Mouse (Mus musculus) cerebellum, adult 2 months (tissue): ENCODE data around the gene Pqlc2. TPM values are rescaled to one million over a fixed set of nuclear protein-coding genes. Genes with fewer than 3 reads are reported as not detected.

Source experiments
- DNase-seq, 2 experiments: peaks; one replicate each; pipeline ENCODE4 v3.0.0; 2021
- H3K27ac ChIP-seq: fragments of 200-500 bp; 2 replicates; pipeline ENCODE4 v1.5.1; 2012; ENCODE audit warnings: low read length, control low read depth, inconsistent platforms; ENCODE audit not compliant: insufficient read depth
- H3K27me3 ChIP-seq: fragments of 200-500 bp; 2 replicates; pipeline ENCODE4 v1.6.1; 2012; ENCODE audit warnings: inconsistent platforms, mild to moderate bottlenecking, low read length, moderate library complexity; ENCODE audit not compliant: control insufficient read depth, insufficient read depth
- H3K4me1 ChIP-seq: fragments of 200-500 bp; 2 replicates; pipeline ENCODE4 v1.6.1; 2011; ENCODE audit warnings: low read length; ENCODE audit not compliant: control insufficient read depth, insufficient read depth
- H3K4me3 ChIP-seq: fragments of 200-500 bp; replicated peaks from 2 replicates; pipeline ENCODE3; 2011; ENCODE audit warnings: mild to moderate bottlenecking, low read depth, low read length, control low read depth; ENCODE audit not compliant: insufficient read depth
- CTCF ChIP-seq: fragments of 200-500 bp; IDR thresholded peaks from 2 replicates; pipeline ENCODE4 v1.5.1; 2011; ENCODE audit warnings: low read depth, mild to moderate bottlenecking, control low read depth, low read length, moderate library complexity, borderline replicate concordance; ENCODE audit not compliant: insufficient read depth
- POLR2A ChIP-seq: fragments of 200-500 bp; IDR thresholded peaks from 2 replicates; pipeline ENCODE4 v1.6.1; 2011; ENCODE audit warnings: low read length, control low read depth, borderline replicate concordance; ENCODE audit not compliant: insufficient read depth
- WGBS: fragments of 180-500 bp; shearing (Covaris S2); methylation state at CpG from one replicate; pipeline ENCODE4 v1.1.7; 2018; 5-methylcytosine and 5-hydroxymethylcytosine counted together
- polyA plus RNA-seq: library from polyadenylated mRNA; depleted of rRNA; stranded (reverse); fragments of >200 nt; gene quantifications from 2 replicates; pipeline ENCODE4 v1.2.3, GENCODE M21; 2012; rRNA removed

Gene Pqlc2
- polyA plus RNA-seq: 42.3 and 44.4 TPM in 2 replicates

GRCm38 (mm10) chr4:139310171-139310898 lies at the start of gene Pqlc2, which contains the start of gene Akr7a5:
Pqlc2 (minus strand) TSS chr4:139310708.
Akr7a5 (plus strand) TSS chr4:139310744.
- H3K4me1 ChIP-seq: peaks cover 38% of the 10 kb centered on the region
- TF ChIP-seq POLR2A: peak; percentile 99
- TF ChIP-seq CTCF: no peak
- H3K27ac ChIP-seq: peak within 1 kb of the TSS; percentile 60; the same call in 1 of the 2 replicates
- under 1% methylated on average over 63 of the region's 63 CpGs for WGBS
- peak; percentile 97 to 100 for DNase-seq
- H3K27me3 ChIP-seq: no peaks in the 10 kb centered on the region
- H3K4me3 ChIP-seq: peak within 1 kb of the TSS; percentile 68

GRCm38 (mm10) chr4:139357211-139357610 lies 46.7 kb upstream of the Pqlc2 start:
- WGBS: 91% methylated on average over 3 of the region's 3 CpGs

GRCm38 (mm10) chr4:139352832-139353231 lies 42.3 kb upstream of the Pqlc2 start:
- WGBS: 0% methylated on average over 7 of the region's 7 CpGs
- TF ChIP-seq CTCF (no peak), POLR2A (no peak)
- no peaks in the 10 kb centered on the region for H3K27me3 ChIP-seq
- H3K27ac ChIP-seq: peak overlapping the region; percentile 95; the same call in 1 of the 2 replicates
- peak overlapping the region; percentile 99 for H3K4me3 ChIP-seq
- DNase-seq: no peak
- peaks cover 3% of the 10 kb centered on the region; the same call in 1 of the 2 replicates for H3K4me1 ChIP-seq

More at GRCm38 (mm10) chr4:139357211-139357610, 46.7 kb upstream of the Pqlc2 start:
- H3K27ac ChIP-seq: no peak overlapping the region
- DNase-seq: no peak
- no peak overlapping the region for H3K4me3 ChIP-seq
- no peaks in the 10 kb centered on the region for H3K4me1 ChIP-seq
- H3K27me3 ChIP-seq: no peaks in the 10 kb centered on the region
- TF ChIP-seq CTCF (no peak), POLR2A (no peak)

- peak; percentile 62; the same call in 1 of the 2 replicates for TF ChIP-seq POLR2A
- TF ChIP-seq CTCF: no peak
- WGBS: 1% methylated on average over 64 of the region's 64 CpGs
- DNase-seq: peak; percentile 85 to 90
- Histone ChIP-seq H3K4me1 (peaks cover 3% of the 10 kb centered on the region; the same call in 1 of the 2 replicates), H3K27ac (peak within 1 kb of the TSS; percentile 95), H3K27me3 (no peaks in the 10 kb centered on the region), H3K4me3 (peak within 1 kb of the TSS; percentile 99)
Measured at GRCm38 (mm10) chr4:139351931-139352711, 41.6 kb upstream of the Pqlc2 start, which contains the start of the genes Mrto4, Emc1 and Ubr4. Mrto4 (minus strand) TSS chr4:139352576. Emc1 (plus strand) TSS chr4:139352587. Ubr4 (plus strand) TSS chr4:139352609.

GRCm38 (mm10) chr4:139345416-139346019 lies 35.0 kb upstream of the Pqlc2 start:
- Histone ChIP-seq H3K4me3 (no peak overlapping the region), H3K27me3 (no peaks in the 10 kb centered on the region), H3K27ac (no peak overlapping the region), H3K4me1 (no peaks in the 10 kb centered on the region)
- DNase-seq: no peak
- TF ChIP-seq POLR2A (no peak), CTCF (no peak)
- 70% methylated on average over 23 of the region's 23 CpGs for WGBS

- DNase-seq: peak; percentile 29
- WGBS: 25% methylated on average over 5 of the region's 5 CpGs
- TF ChIP-seq POLR2A (no peak), CTCF (no peak)
Measured at GRCm38 (mm10) chr4:139343718-139344117, 33.2 kb upstream of the Pqlc2 start.

GRCm38 (mm10) chr4:139341556-139342233 lies 31.2 kb upstream of the Pqlc2 start:
- WGBS: 55% methylated on average over 7 of the region's 7 CpGs
- Histone ChIP-seq H3K4me1 (no peaks in the 10 kb centered on the region), H3K27me3 (no peaks in the 10 kb centered on the region), H3K27ac (no peak overlapping the region), H3K4me3 (no peak overlapping the region)
- DNase-seq: no peak
- TF ChIP-seq POLR2A (no peak), CTCF (no peak)

More at GRCm38 (mm10) chr4:139343718-139344117, 33.2 kb upstream of the Pqlc2 start:
- Histone ChIP-seq H3K27me3 (no peaks in the 10 kb centered on the region), H3K4me1 (no peaks in the 10 kb centered on the region), H3K4me3 (no peak overlapping the region), H3K27ac (no peak overlapping the region)
